Mouse (Mus musculus): Measurements from ENCODE around the gene Cygb.
"Not testable (repeated sequence)": the region's sequence is repeated elsewhere in the genome, so short reads cannot be mapped to it uniquely, and the experiment has no call there.

- TF ChIP-seq CTCF, EP300 (IDR thresholded peaks at IDR 0.05; ENCODE audit: low read depth): not testable (repeated sequence)
These were observed 42.9 kb downstream of the Cygb start for GRCm38 (mm10) chr11:116611168-116611567.
